Mouse (Mus musculus): ENCODE data around the gene Pdgfc.

DNA sequence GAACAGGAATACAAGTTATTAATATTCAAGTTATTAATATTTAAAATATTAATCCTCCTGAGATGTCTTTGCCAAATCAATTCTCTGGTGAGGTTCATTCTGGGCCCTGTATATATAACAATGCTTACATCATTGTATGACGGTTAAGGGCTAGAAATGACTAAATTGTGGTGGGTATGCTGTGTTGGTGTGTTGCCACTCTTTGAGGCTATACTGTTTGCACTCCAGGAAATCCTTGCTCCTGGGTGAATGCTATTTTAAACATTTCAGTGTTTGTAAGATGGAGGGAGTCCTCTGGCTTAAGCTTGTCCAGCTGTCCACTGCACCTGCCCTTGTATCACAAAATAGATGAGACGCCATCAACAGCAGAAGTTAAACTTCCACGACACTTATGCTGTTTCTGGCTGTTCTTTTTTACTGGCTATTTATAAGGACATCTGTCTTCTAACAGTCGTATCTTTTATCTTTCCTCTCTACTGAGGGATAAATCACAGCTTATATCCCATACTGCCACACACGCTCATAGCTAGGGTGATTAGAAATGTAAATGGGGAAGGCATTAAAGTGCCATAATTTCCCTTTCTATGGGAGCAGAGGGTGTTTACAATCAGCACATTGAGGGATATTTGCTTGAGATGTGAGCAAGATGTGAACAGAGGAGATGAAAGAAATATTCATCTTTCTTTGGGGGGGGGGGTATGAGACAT, 9.3 kb downstream of the Pdgfc start:
- TF ChIP-seq CTCF (IDR thresholded peaks at IDR 0.05; ENCODE audit: low read depth) (no peak), EP300 (IDR thresholded peaks at IDR 0.05; ENCODE audit: low read depth) (no peak)

Measured in liver, embryonic 14.5 days (tissue).